Mouse (Mus musculus): ENCODE measurements at regions not wholly inside any gene's neighbourhood (a gene's known extent, or its start where the extent isn't known, plus 50 kb on each side); places are given as distances from the start of the nearest gene placed in this dataset.

GRCm38 (mm10) chr5:45173035-45173755 lies 276.8 kb downstream of the Qdpr start:
- Histone ChIP-seq H3K27ac (no peak overlapping the region), H3K9me3 (replicated peaks) (no peaks in the 10 kb centered on the region), H3K36me3 (no peaks in the 10 kb centered on the region), H3K4me1 (peaks cover 8% of the 10 kb centered on the region), H3K4me3 (no peak overlapping the region), H3K27me3 (ENCODE audit: low read depth, poor library complexity, severe bottlenecking) (no peaks in the 10 kb centered on the region)
- DNase-seq (ENCODE audit: low spot score), result no peak
- WGBS, result 79% methylated on average over 8 of the region's 8 CpGs

DNA sequence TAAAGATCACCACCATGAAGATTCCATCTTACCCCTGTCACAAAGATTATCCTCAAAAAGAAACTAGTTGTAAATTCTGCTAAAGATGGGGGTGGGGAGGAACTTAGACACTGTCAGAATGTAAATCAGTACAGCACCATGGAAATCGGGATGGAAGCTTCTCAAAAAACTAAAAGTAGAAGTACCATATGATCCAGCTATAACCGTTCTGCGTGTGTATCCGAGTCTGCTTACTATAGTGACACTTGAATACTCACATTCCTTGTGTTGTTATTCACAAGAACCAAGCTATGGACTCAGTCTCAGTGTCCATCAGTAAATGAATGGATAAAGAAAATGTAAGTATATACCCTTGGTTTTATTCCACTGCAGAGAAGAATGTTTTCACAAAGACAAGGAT lies 290.8 kb downstream of the Qdpr start:
- Histone ChIP-seq H3K4me3 (no peak overlapping the region), H3K36me3 (no peaks in the 10 kb centered on the region), H3K27me3 (ENCODE audit: low read depth, poor library complexity, severe bottlenecking) (no peaks in the 10 kb centered on the region), H3K4me1 (no peaks in the 10 kb centered on the region), H3K27ac (no peak overlapping the region), H3K9me3 (replicated peaks) (no peaks in the 10 kb centered on the region)
- no peak for DNase-seq (ENCODE audit: low spot score)
- 95% methylated on average over 4 of the region's 4 CpGs for WGBS

GRCm38 (mm10) chr5:45154936-45155335 lies 295.1 kb downstream of the Qdpr start:
- H3K9me3 ChIP-seq (replicated peaks), result no peaks in the 10 kb centered on the region
- no peak overlapping the region for H3K4me3 ChIP-seq
- no peaks in the 10 kb centered on the region for H3K36me3 ChIP-seq
- DNase-seq (ENCODE audit: low spot score), result no peak
- WGBS, result 25% methylated on average over 2 of the region's 2 CpGs
- no peaks in the 10 kb centered on the region for H3K4me1 ChIP-seq
- H3K27me3 ChIP-seq (ENCODE audit: low read depth, poor library complexity, severe bottlenecking), result no peaks in the 10 kb centered on the region
- no peak overlapping the region for H3K27ac ChIP-seq

DNA sequence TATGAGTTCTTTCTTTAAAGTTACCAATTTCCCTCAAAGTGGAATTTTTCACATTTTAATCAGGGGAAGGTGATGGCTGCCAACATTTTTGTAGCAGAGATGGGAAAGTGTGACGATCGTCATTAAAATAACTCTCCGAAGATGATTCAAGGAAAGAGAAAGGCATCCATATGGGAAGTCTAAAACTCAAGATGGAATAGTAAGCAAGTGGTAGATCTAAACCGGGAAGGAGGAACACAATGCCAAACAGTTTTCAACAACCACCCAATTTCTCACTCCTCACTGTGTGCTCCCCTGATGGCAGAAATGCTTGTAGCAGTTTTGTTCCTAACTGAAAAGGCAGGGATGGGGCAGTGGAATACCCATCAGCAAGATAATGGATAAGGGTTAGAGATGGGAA lies 305.9 kb downstream of the Qdpr start:
- H3K4me3 ChIP-seq, result no peak overlapping the region
- DNase-seq (ENCODE audit: low spot score), result no peak
- no peaks in the 10 kb centered on the region for H3K36me3 ChIP-seq
- H3K4me1 ChIP-seq, result no peaks in the 10 kb centered on the region
- 94% methylated on average over 4 of the region's 4 CpGs for WGBS
- H3K27me3 ChIP-seq (ENCODE audit: low read depth, poor library complexity, severe bottlenecking), result no peaks in the 10 kb centered on the region
- no peak overlapping the region for H3K27ac ChIP-seq
- H3K9me3 ChIP-seq (replicated peaks), result no peaks in the 10 kb centered on the region

DNA sequence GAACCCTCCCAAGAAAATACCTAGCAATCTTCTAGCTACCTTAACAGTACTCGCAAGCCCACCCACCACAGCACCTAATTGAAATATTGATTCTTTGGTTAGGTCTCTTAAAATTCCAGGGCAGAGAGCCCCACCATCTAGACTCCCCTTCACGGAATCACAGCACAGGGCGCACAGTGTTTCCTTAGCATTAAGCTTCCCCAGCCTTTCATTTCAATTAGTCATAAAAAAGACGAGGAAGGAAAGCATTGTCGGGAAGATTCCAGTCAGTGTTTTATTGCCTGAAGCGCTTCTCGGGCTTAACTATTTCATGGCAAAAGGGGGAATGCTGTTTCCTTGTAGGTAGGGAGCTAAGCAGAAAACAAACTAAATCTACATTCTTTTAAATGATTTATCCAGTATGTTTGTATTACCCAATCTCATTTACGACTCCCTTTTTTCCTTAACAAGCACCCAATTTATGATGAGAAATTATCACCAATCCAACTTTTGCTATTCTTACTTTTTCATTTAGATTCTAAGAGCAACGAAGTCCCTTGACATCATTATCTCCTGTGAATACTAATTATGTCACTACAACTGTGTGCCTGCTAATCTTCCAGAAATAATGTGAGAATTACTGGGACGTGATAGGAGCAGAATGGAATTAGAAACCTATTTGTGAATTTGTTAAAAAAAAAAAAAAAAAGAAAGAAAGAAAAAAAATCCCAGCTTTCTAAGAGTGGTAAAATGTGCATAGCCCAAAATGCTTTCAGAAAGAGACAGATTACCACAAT lies 312.6 kb downstream of the Qdpr start:
- Histone ChIP-seq H3K4me3 (no peak overlapping the region), H3K27me3 (ENCODE audit: low read depth, poor library complexity, severe bottlenecking) (no peaks in the 10 kb centered on the region), H3K4me1 (peaks cover 7% of the 10 kb centered on the region), H3K36me3 (no peaks in the 10 kb centered on the region), H3K27ac (no peak overlapping the region), H3K9me3 (replicated peaks) (no peaks in the 10 kb centered on the region)
- WGBS, result 48% methylated on average over 10 of the region's 10 CpGs
- DNase-seq (ENCODE audit: low spot score), result no peak

DNA sequence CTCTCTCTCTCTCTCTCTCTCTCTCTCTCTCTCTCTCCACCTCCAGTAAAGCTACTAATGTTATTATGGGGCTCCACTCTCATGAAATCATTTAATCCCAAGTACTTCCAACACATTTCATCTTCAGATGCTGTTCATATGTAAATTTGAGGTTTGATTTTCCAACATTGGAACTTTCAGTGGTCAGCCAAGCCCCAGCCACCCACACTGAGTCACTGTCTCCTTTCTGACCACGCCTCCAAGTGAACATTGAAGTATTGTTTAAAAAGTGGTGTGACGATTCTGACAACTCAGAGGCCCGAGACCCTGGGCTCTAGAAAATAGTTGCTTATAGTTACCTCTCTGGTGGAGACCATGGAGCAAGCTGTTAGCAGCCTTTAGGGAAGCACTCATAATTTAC lies 313.3 kb downstream of the Qdpr start:
- Histone ChIP-seq H3K36me3 (no peaks in the 10 kb centered on the region), H3K27me3 (ENCODE audit: low read depth, poor library complexity, severe bottlenecking) (no peaks in the 10 kb centered on the region), H3K27ac (no peak overlapping the region), H3K9me3 (replicated peaks) (no peaks in the 10 kb centered on the region), H3K4me3 (no peak overlapping the region), H3K4me1 (peaks cover 7% of the 10 kb centered on the region)
- 69% methylated on average over 3 of the region's 3 CpGs for WGBS
- DNase-seq (ENCODE audit: low spot score), result no peak

GRCm38 (mm10) chr5:45127971-45128370 lies 322.1 kb downstream of the Qdpr start:
- Histone ChIP-seq H3K4me1 (no peaks in the 10 kb centered on the region), H3K4me3 (no peak overlapping the region), H3K27me3 (ENCODE audit: low read depth, poor library complexity, severe bottlenecking) (no peaks in the 10 kb centered on the region), H3K9me3 (replicated peaks) (no peaks in the 10 kb centered on the region), H3K27ac (no peak overlapping the region), H3K36me3 (no peaks in the 10 kb centered on the region)
- 89% methylated on average over 8 of the region's 8 CpGs for WGBS
- no peak for DNase-seq (ENCODE audit: low spot score)

DNA sequence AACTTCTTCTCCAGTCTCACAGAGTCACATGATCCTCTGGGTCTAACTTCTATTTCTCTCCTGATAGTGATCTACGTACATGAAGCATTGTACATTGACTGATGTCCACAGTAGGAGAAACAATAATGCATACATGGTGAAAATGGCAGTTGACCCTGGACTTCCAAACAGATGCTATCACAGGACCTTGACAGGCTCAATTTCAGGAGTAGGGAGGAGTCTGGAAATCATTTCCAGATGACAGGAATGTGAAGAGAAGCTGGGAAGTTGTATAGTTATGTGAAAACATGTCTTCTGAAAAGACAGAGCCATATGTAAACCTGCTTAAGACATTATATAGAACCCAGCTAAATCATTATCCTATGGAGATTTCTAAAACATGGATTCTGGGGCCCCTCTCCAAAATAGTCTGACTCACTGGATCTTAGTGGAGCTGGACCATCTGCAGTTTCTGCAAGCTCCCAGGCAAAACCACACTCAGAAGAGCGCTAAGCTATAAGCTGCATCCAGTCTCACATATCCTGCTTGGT lies 322.3 kb upstream of the Ldb2 start:
- Histone ChIP-seq H3K4me3 (no peak overlapping the region), H3K4me1 (peaks cover 19% of the 10 kb centered on the region), H3K36me3 (no peaks in the 10 kb centered on the region), H3K27ac (no peak overlapping the region), H3K9me3 (replicated peaks) (no peaks in the 10 kb centered on the region), H3K27me3 (ENCODE audit: low read depth, poor library complexity, severe bottlenecking) (no peaks in the 10 kb centered on the region)
- no peak for DNase-seq (ENCODE audit: low spot score)
- 71% methylated on average over 2 of the region's 2 CpGs for WGBS

GRCm38 (mm10) chr5:45119757-45120156 lies 320.3 kb upstream of the Ldb2 start:
- Histone ChIP-seq H3K27me3 (ENCODE audit: low read depth, poor library complexity, severe bottlenecking) (no peaks in the 10 kb centered on the region), H3K9me3 (replicated peaks) (no peaks in the 10 kb centered on the region)
- WGBS, result 97% methylated on average over 2 of the region's 2 CpGs

DNA sequence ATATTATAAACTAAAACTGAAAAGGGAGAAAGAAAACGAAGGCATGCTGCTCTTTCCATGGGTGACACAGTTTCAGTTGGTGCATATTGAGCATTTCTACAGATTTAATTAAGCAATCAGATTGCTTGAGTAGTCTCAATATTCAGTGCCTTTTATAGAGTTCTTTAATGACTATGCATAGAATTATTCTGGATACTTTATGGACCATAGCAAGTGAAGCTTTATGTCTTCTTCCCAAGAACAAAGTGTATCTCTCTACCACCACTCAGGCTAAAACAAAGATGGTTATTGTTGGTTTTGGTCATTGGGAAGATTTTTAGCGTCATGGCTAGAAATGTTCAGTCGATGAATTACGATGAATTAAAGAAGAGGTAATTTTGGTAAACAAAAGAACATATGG lies 311.8 kb upstream of the Ldb2 start:
- Histone ChIP-seq H3K4me3 (no peak overlapping the region), H3K9me3 (replicated peaks) (no peaks in the 10 kb centered on the region), H3K27ac (no peak overlapping the region), H3K4me1 (peaks cover 8% of the 10 kb centered on the region), H3K36me3 (no peaks in the 10 kb centered on the region), H3K27me3 (ENCODE audit: low read depth, poor library complexity, severe bottlenecking) (no peaks in the 10 kb centered on the region)
- 88% methylated on average over 4 of the region's 4 CpGs for WGBS
- no peak for DNase-seq (ENCODE audit: low spot score)

More at GRCm38 (mm10) chr5:45119757-45120156, 320.3 kb upstream of the Ldb2 start:
- H3K4me1 ChIP-seq, result peaks cover 23% of the 10 kb centered on the region
- no peak overlapping the region for H3K27ac ChIP-seq
- no peak overlapping the region for H3K4me3 ChIP-seq
- no peak for DNase-seq (ENCODE audit: low spot score)
- no peaks in the 10 kb centered on the region for H3K36me3 ChIP-seq

- 65% methylated on average over 3 of the region's 3 CpGs for WGBS
- DNase-seq (ENCODE audit: low spot score), result no peak
- H3K36me3 ChIP-seq, result no peaks in the 10 kb centered on the region
- no peaks in the 10 kb centered on the region for H3K9me3 ChIP-seq (replicated peaks)
- no peaks in the 10 kb centered on the region for H3K27me3 ChIP-seq (ENCODE audit: low read depth, poor library complexity, severe bottlenecking)
- no peak overlapping the region for H3K4me3 ChIP-seq
- H3K27ac ChIP-seq, result no peak overlapping the region
- H3K4me1 ChIP-seq, result peaks cover 8% of the 10 kb centered on the region
These were observed 311.3 kb upstream of the Ldb2 start for GRCm38 (mm10) chr5:45110797-45111196.

DNA sequence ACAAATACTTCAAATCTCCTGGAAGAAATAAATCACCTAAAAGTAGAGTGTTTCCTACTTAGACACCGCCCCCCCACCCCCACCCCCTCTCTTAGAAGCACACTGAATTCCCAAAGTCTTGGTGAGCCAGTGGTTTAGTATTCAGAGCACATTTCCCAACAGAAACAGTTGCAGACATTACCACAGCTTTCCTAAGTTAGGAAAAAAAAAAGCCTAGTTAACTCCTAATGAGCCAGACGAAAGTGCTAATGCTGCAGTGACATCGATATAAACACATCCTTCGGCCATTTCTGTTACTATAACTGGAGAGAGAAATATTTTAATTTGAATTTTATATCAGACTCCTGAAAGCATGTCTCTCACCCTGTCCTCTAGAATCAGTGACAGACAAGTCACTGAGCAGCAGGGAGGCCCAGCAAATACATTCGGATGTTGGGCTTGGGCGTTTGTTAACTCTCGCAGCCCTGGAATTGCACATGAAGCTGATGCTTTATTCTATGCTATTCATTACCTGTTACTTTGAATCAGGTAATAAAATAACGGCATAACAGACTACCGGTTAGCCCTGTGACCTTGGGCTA lies 305.8 kb upstream of the Ldb2 start:
- no peaks in the 10 kb centered on the region for H3K9me3 ChIP-seq (replicated peaks)
- DNase-seq (ENCODE audit: low spot score), result no peak
- no peaks in the 10 kb centered on the region for H3K27me3 ChIP-seq (ENCODE audit: low read depth, poor library complexity, severe bottlenecking)
- 83% methylated on average over 9 of the region's 9 CpGs for WGBS
- H3K4me1 ChIP-seq, result peaks cover 25% of the 10 kb centered on the region
- H3K4me3 ChIP-seq, result no peak overlapping the region
- H3K36me3 ChIP-seq, result no peaks in the 10 kb centered on the region
- H3K27ac ChIP-seq, result no peak overlapping the region

GRCm38 (mm10) chr5:45103763-45104428 lies 304.4 kb upstream of the Ldb2 start:
- H3K9me3 ChIP-seq (replicated peaks), result no peaks in the 10 kb centered on the region
- peaks cover 25% of the 10 kb centered on the region for H3K4me1 ChIP-seq
- H3K4me3 ChIP-seq, result no peak overlapping the region
- H3K36me3 ChIP-seq, result no peaks in the 10 kb centered on the region
- no peak for DNase-seq (ENCODE audit: low spot score)
- no peaks in the 10 kb centered on the region for H3K27me3 ChIP-seq (ENCODE audit: low read depth, poor library complexity, severe bottlenecking)
- H3K27ac ChIP-seq, result no peak overlapping the region
- 87% methylated on average over 6 of the region's 6 CpGs for WGBS
